Mouse (Mus musculus) heart, embryonic 12.5 days (tissue): ENCODE results near the gene Kctd21. TPM values are rescaled to one million over a fixed set of nuclear protein-coding genes. Genes with fewer than 3 reads are reported as not detected.

ENCODE experiments used
- ATAC-seq: fragments of 200-750 bp; cut with Nextera tagmentation; 2 replicates; pipeline ENCODE4 v1.8.0; 2017; ENCODE audit warnings: moderate TSS enrichment, moderate library complexity; ENCODE audit not compliant: insufficient number of reproducible peaks, low FRiP score
- H3K27ac ChIP-seq: fragments of 300-500 bp; sonication (generic); 2 replicates; pipeline ENCODE4 v1.5.1; 2016; ENCODE audit warnings: mild to moderate bottlenecking, moderate library complexity; ENCODE audit not compliant: poor library complexity, severe bottlenecking
- H3K27me3 ChIP-seq: fragments of 300-500 bp; sonication (generic); replicated peaks from 2 replicates; pipeline ENCODE4 v1.6.1; 2016; ENCODE audit warnings: mild to moderate bottlenecking, moderate library complexity
- H3K36me3 ChIP-seq: fragments of 300-500 bp; sonication (generic); 2 replicates; pipeline ENCODE4 v1.6.1; 2016; ENCODE audit warnings: mild to moderate bottlenecking, moderate library complexity
- H3K4me1 ChIP-seq: fragments of 300-500 bp; sonication (generic); replicated peaks from 2 replicates; pipeline ENCODE4 v1.6.1; 2016; ENCODE audit warnings: mild to moderate bottlenecking
- H3K4me2 ChIP-seq: fragments of 300-500 bp; sonication (generic); 2 replicates; pipeline ENCODE4 v1.6.1; 2016; ENCODE audit warnings: mild to moderate bottlenecking, moderate library complexity
- H3K4me3 ChIP-seq: fragments of 300-500 bp; sonication (generic); 2 replicates; pipeline ENCODE4 v1.5.1; 2016; ENCODE audit warnings: mild to moderate bottlenecking
- H3K9ac ChIP-seq: fragments of 300-500 bp; sonication (generic); 2 replicates; pipeline ENCODE4 v1.6.1; 2016; ENCODE audit warnings: mild to moderate bottlenecking, moderate library complexity
- H3K9me3 ChIP-seq: fragments of 300-500 bp; sonication (generic); replicated peaks from 2 replicates; pipeline ENCODE4 v1.6.1; 2016; ENCODE audit warnings: mild to moderate bottlenecking, moderate library complexity
- WGBS: fragments of 180-500 bp; shearing (Covaris S2); methylation state at CpG from one replicate; pipeline ENCODE4 v1.1.7; 2016; 5-methylcytosine and 5-hydroxymethylcytosine counted together
- polyA plus RNA-seq: library from polyadenylated mRNA; unstranded; fragments of >200 nt; fragmentation: Nextera tagmentation; extraction: Ambion mirVana; gene quantifications from 2 replicates; pipeline ENCODE4 v1.2.1, GENCODE M21; 2016

Gene Kctd21
- polyA plus RNA-seq, 1 experiment from 2014 or later: 4.0 TPM

DNA sequence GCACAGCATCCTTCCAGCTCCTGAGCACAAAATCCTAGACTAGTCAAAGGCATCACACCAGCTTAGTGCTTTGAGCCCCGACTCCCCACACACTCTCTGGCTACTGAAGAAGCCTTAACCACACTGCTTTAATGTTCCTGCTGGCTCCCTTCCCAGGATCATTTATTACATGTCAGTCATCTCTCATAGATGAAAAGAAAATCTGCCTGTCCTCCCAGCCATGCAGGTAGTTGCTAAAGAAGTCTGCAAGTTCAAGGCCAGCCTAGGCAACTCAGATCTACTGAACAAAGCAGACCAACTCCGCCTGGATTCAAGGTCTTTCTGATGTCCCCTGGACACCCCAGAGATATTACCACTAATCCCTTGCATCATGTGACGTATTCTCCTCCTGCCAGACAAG is 14.4 kb upstream of the Kctd21 start:
- Histone ChIP-seq H3K27me3 (no peaks in the 10 kb centered on the region), H3K9me3 (no peaks in the 10 kb centered on the region), H3K4me1 (0 out of 2 replicates have a peak, but pooled peaks cover 3% of the 10 kb centered on the region), H3K4me2 (no peak overlapping the region), H3K9ac (no peak overlapping the region), H3K36me3 (0 out of 2 replicates have a peak, but pooled peaks cover 13% of the 10 kb centered on the region), H3K27ac (no peak overlapping the region), H3K4me3 (no peak overlapping the region)
- no peak for ATAC-seq
- WGBS: 83% methylated on average over 3 of the region's 3 CpGs

DNA sequence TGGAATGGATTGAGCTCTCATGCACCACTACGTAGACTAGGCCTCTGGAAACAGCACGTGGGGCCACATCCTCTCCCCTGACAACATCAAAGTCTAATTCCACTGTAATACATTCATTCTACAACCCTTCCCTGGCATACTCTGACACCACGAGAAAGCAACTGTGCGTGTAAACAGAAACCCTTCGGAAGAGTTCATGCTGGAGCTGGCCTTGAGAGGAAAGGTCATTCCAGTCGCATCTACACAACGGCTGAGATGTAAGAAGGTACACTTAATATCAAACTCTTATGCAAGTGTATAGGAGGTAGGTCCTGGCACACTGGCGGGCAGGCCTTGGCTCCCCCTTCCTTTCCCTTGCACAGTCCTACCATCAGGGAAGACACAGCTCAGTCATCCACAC is 7.8 kb upstream of the Kctd21 start:
- Histone ChIP-seq H3K36me3 (0 out of 2 replicates have a peak, but pooled peaks cover 10% of the 10 kb centered on the region), H3K4me1 (peaks cover 8% of the 10 kb centered on the region), H3K27me3 (peaks cover 48% of the 10 kb centered on the region), H3K9ac (no peak overlapping the region), H3K27ac (no peak overlapping the region), H3K9me3 (no peaks in the 10 kb centered on the region; the same call in 1 of the 2 replicates), H3K4me2 (no peak overlapping the region), H3K4me3 (no peak overlapping the region)
- ATAC-seq: no peak
- WGBS: 88% methylated on average over 8 of the region's 8 CpGs

DNA sequence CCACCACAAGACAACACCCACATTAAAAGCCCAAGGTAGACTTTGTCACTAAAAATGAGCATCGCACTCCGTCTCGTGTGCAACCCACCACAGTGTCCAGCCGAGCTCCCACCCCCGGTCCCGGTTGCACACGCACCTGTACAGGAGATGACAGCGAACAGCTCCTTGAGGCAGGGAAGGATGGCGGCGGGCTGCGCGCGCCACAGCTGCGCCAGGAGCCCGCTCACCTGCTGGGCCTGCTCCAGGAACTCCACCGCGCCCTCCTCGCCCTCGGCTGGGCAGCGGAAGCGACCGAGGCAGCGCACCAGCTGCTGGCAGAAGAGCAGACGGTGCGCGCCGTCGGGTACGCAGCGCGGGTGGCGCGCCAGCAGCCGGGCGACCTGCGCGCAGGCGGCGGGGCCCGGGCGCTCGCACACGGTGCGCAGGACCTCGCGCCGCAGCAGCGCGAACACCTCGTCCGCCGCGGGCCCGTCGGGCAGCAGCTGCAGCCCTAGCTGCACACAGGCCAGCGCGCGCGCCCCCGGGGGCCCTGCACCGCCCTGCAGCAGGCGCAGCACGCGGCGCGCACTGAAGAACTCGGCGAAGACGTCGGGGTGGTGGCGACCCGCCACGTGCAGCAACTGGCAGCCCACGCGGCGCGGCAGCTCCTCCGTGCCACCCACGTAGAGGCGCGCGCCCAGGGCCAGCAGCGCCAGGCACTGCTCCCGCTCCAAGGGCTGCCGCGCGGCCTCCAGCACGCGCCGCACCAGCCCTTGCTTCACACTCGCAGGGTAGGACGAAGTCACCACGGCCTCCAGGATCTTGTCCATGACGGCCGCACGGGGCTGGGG is 6.8 kb upstream of the Kctd21 start:
- H3K4me1 ChIP-seq: peaks cover 8% of the 10 kb centered on the region
- WGBS: 11% methylated on average over 89 of the region's 96 CpGs
- H3K36me3 ChIP-seq: 0 out of 2 replicates have a peak, but pooled peaks cover 10% of the 10 kb centered on the region
- peak overlapping the region; percentile 17; the same call in 1 of the 2 replicates for H3K9ac ChIP-seq
- H3K4me2 ChIP-seq: peak overlapping the region; percentile 84
- no peak overlapping the region for H3K27ac ChIP-seq
- peak overlapping the region; percentile 50 for H3K4me3 ChIP-seq
- peaks cover 48% of the 10 kb centered on the region for H3K27me3 ChIP-seq
- H3K9me3 ChIP-seq: no peaks in the 10 kb centered on the region; the same call in 1 of the 2 replicates
- ATAC-seq: peak; percentile 40; the same call in 1 of the 2 replicates

DNA sequence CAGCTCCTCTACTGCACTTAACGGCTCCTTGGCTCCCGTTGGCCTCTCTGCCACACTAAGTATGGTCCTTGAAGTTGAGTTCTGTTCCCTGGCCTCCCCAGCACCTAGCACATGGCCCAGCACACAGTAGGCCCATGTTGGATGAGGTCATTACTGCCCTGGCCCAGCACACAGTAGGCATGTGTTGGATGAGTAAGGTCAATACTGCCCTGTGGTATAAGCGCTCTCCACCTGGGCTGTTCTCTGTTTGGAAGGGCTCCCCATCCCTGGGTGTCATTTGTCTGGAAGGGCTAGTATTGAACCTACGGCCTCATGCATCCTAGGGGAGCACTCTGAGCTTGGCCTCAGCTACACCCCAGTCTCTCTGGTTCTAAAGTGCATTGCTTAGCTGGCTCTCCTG is 4.8 kb upstream of the Kctd21 start:
- H3K27me3 ChIP-seq: peaks cover 48% of the 10 kb centered on the region
- H3K4me1 ChIP-seq: peaks cover 16% of the 10 kb centered on the region
- no peak for ATAC-seq
- WGBS: 91% methylated on average over 4 of the region's 4 CpGs
- H3K27ac ChIP-seq: no peak overlapping the region
- 0 out of 2 replicates have a peak, but pooled peaks cover 6% of the 10 kb centered on the region for H3K36me3 ChIP-seq
- H3K9ac ChIP-seq: no peak overlapping the region
- H3K4me3 ChIP-seq: no peak overlapping the region
- no peaks in the 10 kb centered on the region; the same call in 1 of the 2 replicates for H3K9me3 ChIP-seq
- no peak overlapping the region for H3K4me2 ChIP-seq

DNA sequence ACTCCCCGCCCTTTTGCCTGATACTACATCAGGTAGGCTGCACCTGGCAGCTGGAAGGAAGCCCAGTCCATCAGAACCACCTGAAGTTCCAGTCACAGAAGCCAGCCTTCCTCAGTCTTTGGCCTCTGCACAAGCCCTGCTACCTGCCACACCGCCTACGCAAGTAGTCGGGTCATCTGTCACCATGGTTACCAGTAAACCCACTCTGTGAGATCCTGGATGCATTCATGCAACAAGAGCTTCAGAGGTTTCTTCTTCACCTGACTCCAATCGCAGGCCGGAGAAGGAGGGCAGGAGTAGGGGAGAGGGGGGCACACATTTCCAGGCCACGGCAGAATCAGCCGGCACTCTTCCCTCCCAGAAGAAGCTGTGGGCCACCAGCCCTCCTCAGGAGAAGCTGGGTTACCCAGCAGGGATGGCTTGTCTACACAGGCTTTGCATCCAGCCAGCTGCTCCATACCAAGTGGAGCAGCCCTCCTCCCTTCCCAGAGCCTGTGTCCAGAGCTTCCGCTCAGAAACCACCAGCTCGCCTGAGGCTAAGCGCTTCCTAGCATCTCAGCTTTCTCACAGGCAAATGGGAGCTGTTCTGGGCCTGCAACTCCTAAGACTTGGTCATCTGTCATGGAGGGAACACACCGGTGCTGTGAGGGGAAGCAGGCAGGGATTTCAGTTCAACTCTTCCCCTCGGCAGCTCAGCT is 3.1 kb upstream of the Kctd21 start:
- H3K4me1 ChIP-seq: peaks cover 28% of the 10 kb centered on the region
- no peak overlapping the region for H3K9ac ChIP-seq
- H3K36me3 ChIP-seq: no peaks in the 10 kb centered on the region
- WGBS: 75% methylated on average over 13 of the region's 13 CpGs
- no peak for ATAC-seq
- H3K27ac ChIP-seq: no peak overlapping the region
- no peaks in the 10 kb centered on the region; the same call in 1 of the 2 replicates for H3K9me3 ChIP-seq
- no peak overlapping the region for H3K4me3 ChIP-seq
- H3K4me2 ChIP-seq: no peak overlapping the region
- H3K27me3 ChIP-seq: peaks cover 40% of the 10 kb centered on the region

DNA sequence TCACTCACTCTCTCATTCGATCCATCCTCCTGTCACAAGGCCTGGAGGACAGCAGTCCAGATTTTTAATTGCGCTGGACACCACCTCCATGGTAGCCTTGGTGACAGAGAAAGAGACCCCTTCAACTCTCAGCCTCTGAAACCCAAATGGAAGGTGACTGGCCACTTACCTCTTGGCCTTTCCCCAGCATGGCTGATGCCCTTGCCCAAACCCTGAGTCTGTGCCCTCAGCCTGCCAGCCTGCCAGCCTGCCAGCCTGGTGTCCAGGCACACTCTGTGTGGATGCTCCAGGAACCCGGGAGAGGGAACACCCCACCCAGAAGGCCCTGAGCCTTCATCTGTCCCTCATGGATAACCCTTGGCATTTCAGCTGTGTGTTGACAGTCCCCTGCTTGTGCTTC is 2.5 kb upstream of the Kctd21 start:
- no peak for ATAC-seq
- Histone ChIP-seq H3K36me3 (no peaks in the 10 kb centered on the region), H3K9ac (no peak overlapping the region), H3K4me1 (peaks cover 28% of the 10 kb centered on the region), H3K4me3 (no peak overlapping the region), H3K27me3 (peaks cover 34% of the 10 kb centered on the region), H3K27ac (no peak overlapping the region), H3K9me3 (no peaks in the 10 kb centered on the region; the same call in 1 of the 2 replicates), H3K4me2 (no peak overlapping the region)
- 74% methylated on average over 3 of the region's 3 CpGs for WGBS

DNA sequence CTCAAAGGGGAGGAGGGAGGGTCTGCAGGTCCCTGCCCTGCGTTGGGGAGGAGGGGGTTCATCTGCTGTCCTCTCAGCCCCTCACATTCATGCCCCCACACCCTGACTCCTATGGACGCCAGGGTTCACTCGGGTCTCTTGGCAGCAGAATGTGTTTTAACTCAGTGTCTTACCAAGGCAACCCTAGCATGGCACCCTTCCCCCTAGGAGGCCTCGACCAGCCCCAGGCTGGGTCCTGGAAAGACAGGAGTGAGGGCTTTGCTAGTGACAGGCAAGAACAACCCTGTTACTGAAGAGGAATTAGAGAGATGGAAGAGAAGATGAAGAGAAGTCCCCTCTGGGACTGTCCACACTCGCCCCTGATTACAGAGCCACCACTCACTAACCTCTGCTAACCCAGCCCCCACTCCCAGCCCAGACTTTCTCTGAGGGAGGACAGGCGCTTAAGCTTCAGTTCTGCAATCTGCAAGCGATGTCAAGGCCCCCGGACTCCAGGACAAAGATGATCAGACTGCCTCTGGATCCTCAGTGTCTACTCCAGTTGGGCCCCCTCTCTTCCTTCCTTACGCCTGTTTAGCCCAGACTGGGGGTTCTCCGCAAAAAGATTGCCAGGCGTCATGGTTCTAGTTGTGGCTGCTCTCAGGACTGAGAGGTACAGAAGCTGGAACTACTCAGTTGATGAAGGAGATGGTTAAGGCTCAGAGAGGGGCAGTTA is 1.0 kb upstream of the Kctd21 start:
- Histone ChIP-seq H3K4me1 (peaks cover 20% of the 10 kb centered on the region), H3K36me3 (no peaks in the 10 kb centered on the region), H3K27me3 (peaks cover 20% of the 10 kb centered on the region), H3K4me3 (peak overlapping the region; percentile 89), H3K9ac (peak overlapping the region; percentile 72; the same call in 1 of the 2 replicates), H3K4me2 (peak overlapping the region; percentile 89), H3K27ac (no peak overlapping the region), H3K9me3 (no peaks in the 10 kb centered on the region; the same call in 1 of the 2 replicates)
- no peak for ATAC-seq
- 60% methylated on average over 11 of the region's 11 CpGs for WGBS

DNA sequence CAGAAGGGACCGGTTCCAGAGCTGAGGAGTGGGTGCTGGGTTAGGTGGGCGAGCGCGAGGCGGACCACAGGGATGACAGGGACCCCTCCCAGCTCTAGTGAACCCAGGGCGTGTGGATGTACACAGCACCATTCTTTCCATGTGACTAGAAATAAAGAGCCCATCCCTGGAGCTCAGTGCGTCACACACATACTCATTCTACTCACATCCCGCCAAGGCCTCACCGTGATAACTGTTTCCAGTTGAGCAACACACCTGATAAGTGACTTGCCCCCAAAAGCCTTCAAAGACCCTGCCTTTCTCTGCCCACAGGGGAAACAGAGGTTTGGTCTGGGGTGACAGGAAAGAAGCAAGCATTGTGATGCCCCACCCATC is 527 bp downstream of the Kctd21 start:
- peak; percentile 13; the same call in 1 of the 2 replicates for ATAC-seq
- Histone ChIP-seq H3K36me3 (no peaks in the 10 kb centered on the region), H3K4me1 (peaks cover 20% of the 10 kb centered on the region), H3K27ac (no peak overlapping the region), H3K4me2 (peak overlapping the region; percentile 89), H3K27me3 (peaks cover 4% of the 10 kb centered on the region), H3K9me3 (no peaks in the 10 kb centered on the region), H3K9ac (peak overlapping the region; percentile 85), H3K4me3 (peak overlapping the region; percentile 89)
- WGBS: 6% methylated on average over 9 of the region's 9 CpGs

DNA sequence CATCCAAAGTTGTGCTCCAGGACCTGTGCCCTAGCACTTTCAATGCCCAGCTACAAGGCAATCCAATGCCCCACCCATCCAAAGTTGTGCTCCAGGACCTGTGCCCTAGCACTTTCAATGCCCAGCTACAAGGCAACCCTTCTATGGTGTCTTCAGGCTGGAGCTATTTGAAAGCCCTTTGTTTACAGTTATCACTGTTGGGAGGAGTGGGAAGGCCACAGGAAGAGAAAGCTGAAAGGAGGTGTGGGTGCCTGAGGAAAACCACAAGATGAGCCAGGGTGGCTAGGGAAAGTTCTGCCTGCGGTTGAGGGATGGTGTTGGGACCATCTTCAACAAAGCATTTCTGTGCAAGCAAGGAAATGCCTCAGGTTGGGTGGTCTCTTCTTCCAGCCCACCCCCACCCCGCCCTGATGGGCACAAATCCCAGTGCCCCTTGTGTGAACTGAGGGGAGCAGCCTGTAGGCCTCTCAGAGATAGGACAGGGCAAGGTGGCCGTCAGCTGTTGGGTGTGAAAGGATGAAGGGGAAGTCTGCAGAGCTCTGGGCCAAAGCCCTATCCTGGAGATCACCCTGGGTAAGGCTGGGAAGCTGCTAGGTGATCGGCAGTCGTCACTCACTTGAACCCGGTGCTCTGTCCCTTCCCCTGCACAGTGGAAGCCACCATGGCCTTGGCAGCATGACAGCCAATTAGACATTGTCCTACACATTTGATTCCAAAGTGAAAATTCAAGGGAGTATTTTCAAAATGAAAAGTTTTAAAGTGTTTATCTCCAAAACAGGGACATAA is 1.2 kb downstream of the Kctd21 start:
- Histone ChIP-seq H3K9ac (no peak overlapping the region), H3K9me3 (no peaks in the 10 kb centered on the region), H3K4me1 (peaks cover 26% of the 10 kb centered on the region), H3K36me3 (no peaks in the 10 kb centered on the region), H3K27me3 (no peaks in the 10 kb centered on the region; the same call in 1 of the 2 replicates), H3K4me3 (peak overlapping the region; percentile 89), H3K27ac (no peak overlapping the region), H3K4me2 (peak overlapping the region; percentile 89)
- 74% methylated on average over 6 of the region's 6 CpGs for WGBS
- ATAC-seq: no peak

DNA sequence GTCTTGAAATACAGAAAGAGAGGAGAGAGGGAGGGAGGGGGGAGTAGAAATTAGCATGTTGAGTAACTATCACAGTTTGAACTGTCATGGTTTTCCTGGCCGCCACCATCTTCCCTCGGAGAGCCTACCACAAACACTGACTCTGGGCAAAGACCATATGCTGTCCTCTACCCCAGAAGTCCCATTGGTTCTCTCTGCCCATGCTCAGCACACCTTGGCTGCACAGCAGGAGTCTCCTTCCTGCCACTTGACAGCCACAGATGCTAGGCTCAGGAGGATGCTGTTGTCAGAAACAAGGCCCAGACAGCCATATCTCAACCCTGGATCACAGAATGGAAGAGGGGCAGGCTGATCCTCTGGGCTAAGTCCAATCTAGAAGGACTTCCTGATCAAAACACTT is 2.3 kb downstream of the Kctd21 start:
- peaks cover 31% of the 10 kb centered on the region for H3K4me1 ChIP-seq
- no peaks in the 10 kb centered on the region for H3K27me3 ChIP-seq
- WGBS: 87% methylated on average over 2 of the region's 2 CpGs
- H3K4me3 ChIP-seq: no peak overlapping the region
- no peak overlapping the region for H3K9ac ChIP-seq
- ATAC-seq: no peak
- no peaks in the 10 kb centered on the region for H3K9me3 ChIP-seq
- H3K4me2 ChIP-seq: no peak overlapping the region
- no peak overlapping the region for H3K27ac ChIP-seq
- no peaks in the 10 kb centered on the region for H3K36me3 ChIP-seq
